Mouse (Mus musculus): Measurements from ENCODE around the gene Ddn.

Gene Ddn

GRCm38 (mm10) chr15:98796803-98797595, 12.3 kb downstream of the Ddn start:
- DNase-seq = no peak

GRCm38 (mm10) chr15:98793141-98793698, 16.1 kb downstream of the Ddn start:
- no peak for DNase-seq

- DNase-seq = peak; percentile 28
Measured at GRCm38 (mm10) chr15:98792233-98793020, 16.9 kb downstream of the Ddn start.

GRCm38 (mm10) chr15:98791771-98792170, 17.5 kb downstream of the Ddn start:
- peak; percentile 42 for DNase-seq

GRCm38 (mm10) chr15:98791221-98791620, 18.1 kb downstream of the Ddn start:
- DNase-seq = no peak

GRCm38 (mm10) chr15:98790761-98791160, 18.5 kb downstream of the Ddn start:
- peak; percentile 38 for DNase-seq

GRCm38 (mm10) chr15:98789661-98790535, 19.4 kb downstream of the Ddn start, which contains the start of gene Wnt1:
Gene Wnt1 (plus strand): TSS chr15:98789857.
- peak; percentile 90 for DNase-seq

GRCm38 (mm10) chr15:98788972-98789660, 20.2 kb downstream of the Ddn start:
- DNase-seq = no peak

- no peak for DNase-seq
Measured at GRCm38 (mm10) chr15:98787930-98788329, 21.4 kb downstream of the Ddn start.

GRCm38 (mm10) chr15:98785744-98786143, 23.5 kb downstream of the Ddn start:
- DNase-seq = peak; percentile 71

- DNase-seq = no peak
Measured at GRCm38 (mm10) chr15:98781166-98781565, 28.1 kb downstream of the Ddn start.

- DNase-seq = peak; percentile 64
Measured at GRCm38 (mm10) chr15:98780573-98780972, 28.7 kb downstream of the Ddn start.

- DNase-seq = no peak
Measured at GRCm38 (mm10) chr15:98780075-98780474, 29.2 kb downstream of the Ddn start.

GRCm38 (mm10) chr15:98778806-98779205, 30.5 kb downstream of the Ddn start:
- DNase-seq = no peak

GRCm38 (mm10) chr15:98778191-98778770, 31.0 kb downstream of the Ddn start:
- no peak for DNase-seq

GRCm38 (mm10) chr15:98777762-98778161, 31.5 kb downstream of the Ddn start, which contains the start of gene Wnt10b:
Gene Wnt10b (minus strand): TSS chr15:98778150.
- peak; percentile 53 for DNase-seq

GRCm38 (mm10) chr15:98777005-98777616, 32.2 kb downstream of the Ddn start:
- peak; percentile 50 for DNase-seq

- DNase-seq = peak; percentile 73
Measured at GRCm38 (mm10) chr15:98776280-98777004, 32.8 kb downstream of the Ddn start.

GRCm38 (mm10) chr15:98775533-98775932, 33.8 kb downstream of the Ddn start:
- no peak for DNase-seq

- DNase-seq = no peak
Measured at GRCm38 (mm10) chr15:98774096-98774495, 35.2 kb downstream of the Ddn start.
